Mouse (Mus musculus) kidney, adult 2 months (tissue): Measurements from ENCODE around the gene Dcaf1.

Experiments used
- CTCF ChIP-seq: fragments of 200-500 bp; conservative IDR thresholded peaks from 2 replicates; pipeline ENCODE4 v1.5.1; 2011; ENCODE audit warnings: low read depth, mild to moderate bottlenecking, control low read depth, low read length, moderate library complexity, mixed read lengths; ENCODE audit not compliant: insufficient read depth, insufficient read length
- POLR2A ChIP-seq: fragments of 200-500 bp; IDR thresholded peaks from one replicate; pipeline ENCODE4 v1.6.1; 2011; ENCODE audit warnings: low read depth, low read length, control low read depth

- no peak for TF ChIP-seq CTCF
- no peak for TF ChIP-seq POLR2A
Observed at GRCm38 (mm10) chr9:106891341-106891741, 69.7 kb downstream of the Dcaf1 start.
